Mouse (Mus musculus) bone marrow, adult 2 months (tissue): ENCODE results near the gene Tbc1d2. TPM values are rescaled to one million over a fixed set of nuclear protein-coding genes. Genes with fewer than 3 reads are reported as not detected.

Experiments
- H3K27ac ChIP-seq: fragments of 200-500 bp; 2 replicates; pipeline ENCODE4 v1.5.1; 2012; ENCODE audit warnings: low read depth, mild to moderate bottlenecking, control low read depth, inconsistent platforms, low read length; ENCODE audit not compliant: control insufficient read depth, poor library complexity, insufficient read depth
- H3K4me1 ChIP-seq: fragments of 200-500 bp; 2 replicates; pipeline ENCODE4 v1.6.1; 2011; ENCODE audit warnings: low read length; ENCODE audit not compliant: control insufficient read depth, insufficient read depth
- H3K4me3 ChIP-seq: fragments of 200-500 bp; replicated peaks from 2 replicates; pipeline ENCODE3; 2011; ENCODE audit warnings: mild to moderate bottlenecking, low read depth, low read length, control low read depth; ENCODE audit not compliant: control insufficient read depth
- CTCF ChIP-seq: fragments of 200-500 bp; IDR thresholded peaks from 2 replicates; pipeline ENCODE4 v1.5.1; 2011; ENCODE audit warnings: low read length, control low read depth; ENCODE audit not compliant: control insufficient read depth, insufficient read depth
- POLR2A ChIP-seq: fragments of 200-500 bp; IDR thresholded peaks from 2 replicates; pipeline ENCODE4 v1.6.1; 2011; ENCODE audit warnings: low read depth, mild to moderate bottlenecking, control low read depth, low read length, borderline replicate concordance; ENCODE audit not compliant: control insufficient read depth
- WGBS: fragments of 180-500 bp; shearing (Covaris S2); methylation state at CpG from one replicate; pipeline ENCODE4 v1.1.7; 2018; 5-methylcytosine and 5-hydroxymethylcytosine counted together
- polyA plus RNA-seq: library from polyadenylated mRNA; stranded (reverse); fragments of >200 nt; gene quantifications from 2 replicates; pipeline ENCODE4 v1.2.4, GENCODE M21; 2011; ENCODE audit warnings: low replicate concordance; ENCODE audit not compliant: missing spikeins, insufficient read depth, insufficient read length

Gene Tbc1d2
- polyA plus RNA-seq, 1 experiment: 4.6 TPM

GRCm38 (mm10) chr4:46620330-46620729, 29.7 kb downstream of the Tbc1d2 start:
- H3K27ac ChIP-seq: no peak overlapping the region; the same call in 1 of the 2 replicates
- no peak overlapping the region for H3K4me3 ChIP-seq
- TF ChIP-seq POLR2A (no peak), CTCF (peak; percentile 20; the same call in 1 of the 2 replicates)
- peaks cover 4% of the 10 kb centered on the region for H3K4me1 ChIP-seq
- 63% methylated on average over 23 of the region's 23 CpGs for WGBS

GRCm38 (mm10) chr4:46618196-46618817, 31.7 kb downstream of the Tbc1d2 start:
- 57% methylated on average over 11 of the region's 11 CpGs for WGBS
- Histone ChIP-seq H3K4me1 (peaks cover 6% of the 10 kb centered on the region; the same call in 1 of the 2 replicates), H3K27ac (no peak overlapping the region), H3K4me3 (no peak overlapping the region)
- TF ChIP-seq CTCF (peak; percentile 57), POLR2A (no peak)

- 56% methylated on average over 6 of the region's 6 CpGs for WGBS
Observed at GRCm38 (mm10) chr4:46617408-46617807, 32.6 kb downstream of the Tbc1d2 start.

GRCm38 (mm10) chr4:46614641-46615040, 35.4 kb downstream of the Tbc1d2 start:
- H3K4me1 ChIP-seq: peaks cover 6% of the 10 kb centered on the region; the same call in 1 of the 2 replicates
- 11% methylated on average over 9 of the region's 9 CpGs for WGBS
- H3K27ac ChIP-seq: peak overlapping the region; percentile 81
- TF ChIP-seq CTCF: no peak
- peak; percentile 39; the same call in 1 of the 2 replicates for TF ChIP-seq POLR2A
- peak overlapping the region; percentile 65 for H3K4me3 ChIP-seq

More at GRCm38 (mm10) chr4:46617408-46617807, 32.6 kb downstream of the Tbc1d2 start:
- H3K27ac ChIP-seq: no peak overlapping the region
- TF ChIP-seq POLR2A: no peak
- TF ChIP-seq CTCF: peak; percentile 41; the same call in 1 of the 2 replicates
- peaks cover 6% of the 10 kb centered on the region; the same call in 1 of the 2 replicates for H3K4me1 ChIP-seq
- no peak overlapping the region for H3K4me3 ChIP-seq

- H3K4me3 ChIP-seq: peak overlapping the region; percentile 25
- H3K27ac ChIP-seq: peak overlapping the region; percentile 81
- 15% methylated on average over 12 of the region's 12 CpGs for WGBS
- peaks cover 6% of the 10 kb centered on the region; the same call in 1 of the 2 replicates for H3K4me1 ChIP-seq
- no peak for TF ChIP-seq CTCF
- TF ChIP-seq POLR2A: no peak
Observed at GRCm38 (mm10) chr4:46613618-46614017, 36.4 kb downstream of the Tbc1d2 start.

DNA sequence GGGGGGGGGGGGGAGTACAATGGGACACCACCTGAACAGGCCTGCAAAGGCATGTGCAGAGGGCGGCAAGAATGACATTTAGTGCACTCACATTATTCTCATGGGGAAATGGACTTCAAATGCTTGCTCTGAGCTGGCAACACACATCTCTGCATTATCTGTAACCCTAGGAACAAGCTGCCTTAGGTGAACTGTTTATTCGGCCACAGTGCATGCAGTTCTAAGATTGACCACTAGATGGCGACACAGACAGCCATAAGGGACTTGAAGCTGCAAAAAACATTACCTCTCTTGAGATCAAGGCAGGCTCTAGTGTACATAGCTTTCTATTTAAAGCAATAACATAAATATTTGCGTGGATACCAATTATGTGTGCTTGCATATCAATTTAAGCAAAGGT, 38.8 kb downstream of the Tbc1d2 start:
- no peak overlapping the region for H3K27ac ChIP-seq
- no peak overlapping the region for H3K4me3 ChIP-seq
- peaks cover 2% of the 10 kb centered on the region; the same call in 1 of the 2 replicates for H3K4me1 ChIP-seq
- 4% methylated on average over 4 of the region's 4 CpGs for WGBS
- peak; percentile 44 for TF ChIP-seq CTCF
- TF ChIP-seq POLR2A: no peak

DNA sequence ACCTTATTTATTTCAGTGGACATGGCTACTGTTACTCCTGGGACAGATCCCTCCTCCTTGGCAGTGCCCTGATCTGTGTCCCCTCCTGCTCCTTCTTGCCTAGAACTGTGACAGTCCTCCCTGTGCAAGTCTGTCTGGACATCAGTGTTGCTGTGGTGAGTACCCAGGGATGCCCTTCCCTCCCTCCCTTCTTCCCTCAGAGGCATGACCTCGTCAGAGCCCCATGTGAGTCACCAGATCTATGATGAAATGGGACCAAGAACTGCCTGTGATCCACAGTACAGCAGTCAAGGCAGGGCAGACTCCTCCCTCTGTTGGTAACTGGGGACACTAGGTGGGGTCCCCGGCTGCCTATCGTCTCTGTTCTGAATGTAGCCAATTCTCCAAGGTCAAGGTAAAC, 42.4 kb downstream of the Tbc1d2 start:
- WGBS: 70% methylated on average over 3 of the region's 3 CpGs
- Histone ChIP-seq H3K4me1 (no peaks in the 10 kb centered on the region), H3K27ac (no peak overlapping the region), H3K4me3 (no peak overlapping the region)
- no peak for TF ChIP-seq CTCF
- TF ChIP-seq POLR2A: no peak

- Histone ChIP-seq H3K4me1 (peaks cover 2% of the 10 kb centered on the region), H3K4me3 (no peak overlapping the region), H3K27ac (no peak overlapping the region)
- 88% methylated on average over 11 of the region's 11 CpGs for WGBS
- no peak for TF ChIP-seq CTCF
- TF ChIP-seq POLR2A: no peak
Observed at GRCm38 (mm10) chr4:46605451-46605850, 44.6 kb downstream of the Tbc1d2 start.
